Mouse (Mus musculus) monocyte, adult 5-6 weeks (primary cell): ENCODE measurements at regions not wholly inside any gene's neighbourhood (a gene's known extent, or its start where the extent isn't known, plus 50 kb on each side); places are given as distances from the start of the nearest gene placed in this dataset.
A peak's percentile ranks its signal among the peaks of the same experiment; 100 is the strongest.

Experiments used
- ATAC-seq: fragments of 153-309, 156-312 bp; replicated peaks from 2 replicates; pipeline ENCODE4 v1.8.0; 2017; ENCODE audit warnings: mild to moderate bottlenecking; ENCODE audit not compliant: low TSS enrichment, insufficient number of reproducible peaks, severe bottlenecking, poor library complexity, low FRiP score

DNA sequence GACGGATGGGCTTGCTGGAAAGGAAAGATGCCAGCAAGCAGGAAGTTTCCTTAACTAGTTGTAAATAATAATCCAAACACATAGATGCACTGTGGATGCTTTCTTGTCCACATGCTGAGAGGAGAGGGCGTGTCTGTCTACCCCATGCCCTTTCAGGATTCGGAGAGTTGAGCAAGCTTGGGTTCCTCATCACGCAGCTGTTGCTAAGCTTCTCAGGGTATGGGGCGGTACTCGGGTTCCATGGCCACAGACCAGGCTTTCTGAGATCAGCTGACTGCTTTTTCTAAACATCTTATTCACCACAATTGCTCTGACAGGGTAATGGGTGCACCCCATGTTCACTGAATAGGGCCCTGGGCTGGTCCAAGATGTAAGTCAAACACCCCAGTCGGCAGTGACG is 310.2 kb upstream of the Jarid2 start:
- peak; percentile 94 for ATAC-seq

DNA sequence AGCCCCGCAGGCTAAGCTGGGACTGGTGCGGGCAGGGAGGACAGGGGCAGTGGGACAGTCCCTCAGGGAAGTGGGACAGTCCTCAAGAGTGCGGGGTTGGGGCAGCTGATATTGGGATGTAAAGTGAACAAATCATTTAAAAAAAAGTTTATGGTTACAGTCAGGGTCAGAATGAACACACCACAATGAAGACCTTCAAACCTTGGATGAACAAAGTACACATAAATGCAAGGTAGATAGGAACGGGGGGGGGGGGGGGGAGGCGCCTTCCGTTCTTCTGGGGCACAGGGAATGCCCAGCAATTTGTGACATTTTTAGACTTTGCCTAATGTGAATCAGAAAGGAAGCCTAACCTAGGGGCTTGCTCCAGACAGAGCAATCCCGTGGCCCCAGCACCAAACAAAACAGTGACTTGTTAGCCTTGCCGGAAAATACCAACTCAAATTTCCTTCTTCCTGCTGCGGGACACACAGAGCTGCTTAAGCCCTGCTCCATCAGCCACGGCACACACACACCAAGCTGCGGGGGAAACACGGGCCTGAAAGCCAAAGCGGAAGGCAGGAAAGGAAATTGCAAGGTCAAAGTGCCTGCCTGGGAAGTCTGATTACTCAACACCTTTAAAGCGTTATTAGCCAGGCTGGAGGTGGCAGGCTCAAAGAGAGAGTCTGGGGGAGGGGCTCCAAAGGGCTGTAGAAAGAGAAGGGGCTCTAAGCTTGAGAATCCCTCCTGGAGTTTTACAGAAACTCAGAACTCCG is 309.6 kb upstream of the Jarid2 start:
- ATAC-seq = peak; percentile 63

DNA sequence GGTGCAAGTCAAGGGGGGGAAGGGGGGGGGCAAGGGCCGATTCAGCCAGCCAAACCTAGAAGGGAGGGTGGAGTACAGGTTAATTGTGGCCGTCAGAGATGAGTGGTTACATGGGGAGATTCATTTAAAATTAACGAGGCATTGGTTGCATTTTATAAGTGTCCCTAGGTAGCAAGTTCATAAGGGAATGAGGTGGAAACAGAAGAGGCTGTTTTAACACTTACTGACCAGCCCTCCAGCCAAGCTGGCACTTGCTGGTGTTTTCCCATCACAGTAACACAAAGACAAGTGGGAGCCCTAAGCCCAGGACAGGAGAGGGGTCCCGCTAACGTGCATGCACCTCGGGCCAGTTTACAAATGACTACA is 309.1 kb upstream of the Jarid2 start:
- ATAC-seq = no peak

DNA sequence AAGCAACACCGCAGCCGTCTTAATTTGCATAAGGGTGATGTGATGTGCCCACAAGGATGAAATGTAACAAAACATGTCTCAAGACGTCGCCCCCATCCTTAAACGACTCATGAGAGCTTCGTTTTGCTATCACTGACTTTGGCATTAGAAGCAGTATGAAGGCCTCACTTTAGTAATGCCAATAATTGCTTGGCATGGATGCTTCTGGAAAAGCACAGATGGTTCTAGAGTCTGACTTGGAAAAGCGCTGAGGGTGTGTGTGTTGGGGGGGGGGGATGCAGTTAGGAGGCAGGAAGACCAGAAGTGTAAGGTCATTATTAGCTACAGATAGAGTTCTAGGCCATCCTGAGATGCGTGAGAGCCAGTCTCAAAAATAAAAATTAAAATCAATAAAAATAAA is 308.3 kb upstream of the Jarid2 start:
- no peak for ATAC-seq

DNA sequence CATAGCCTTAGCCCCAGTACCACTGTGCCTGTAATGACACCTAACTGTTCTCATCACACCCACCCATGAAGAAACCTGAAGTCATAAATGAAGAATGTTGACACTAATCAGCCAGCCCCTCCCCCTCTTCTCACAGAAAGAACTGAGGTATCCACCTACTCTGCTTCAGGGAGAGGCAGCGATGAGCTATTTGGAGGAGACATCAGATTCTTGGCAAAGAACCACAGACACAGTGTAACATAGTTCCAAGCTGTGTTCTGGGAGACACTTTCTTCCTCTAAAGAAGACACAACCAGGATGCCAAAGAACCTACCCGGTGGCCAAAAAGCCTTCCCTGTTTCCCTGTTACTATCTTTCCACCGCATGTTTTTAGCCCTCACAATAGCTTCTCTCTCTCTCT is 307.8 kb upstream of the Jarid2 start:
- ATAC-seq = no peak

DNA sequence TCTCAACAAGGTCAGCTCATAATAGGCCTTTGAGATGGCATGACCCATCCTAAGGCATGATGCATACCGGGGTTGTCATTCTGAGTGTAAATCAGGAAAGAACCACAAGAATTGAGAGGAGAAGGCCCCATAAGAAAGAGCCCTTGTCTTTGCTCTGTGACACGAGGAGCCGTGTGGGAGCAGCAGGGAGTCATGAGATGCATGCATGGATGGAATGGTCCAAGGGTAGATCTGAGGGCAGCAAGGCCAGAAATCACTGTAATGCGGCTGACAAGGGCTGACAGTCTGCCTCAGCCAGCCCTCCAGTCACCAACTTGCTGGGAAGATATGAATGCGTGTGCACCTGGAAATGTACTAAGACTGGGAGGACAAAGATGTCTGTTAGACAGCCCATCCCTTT is 307.4 kb upstream of the Jarid2 start:
- no peak for ATAC-seq

DNA sequence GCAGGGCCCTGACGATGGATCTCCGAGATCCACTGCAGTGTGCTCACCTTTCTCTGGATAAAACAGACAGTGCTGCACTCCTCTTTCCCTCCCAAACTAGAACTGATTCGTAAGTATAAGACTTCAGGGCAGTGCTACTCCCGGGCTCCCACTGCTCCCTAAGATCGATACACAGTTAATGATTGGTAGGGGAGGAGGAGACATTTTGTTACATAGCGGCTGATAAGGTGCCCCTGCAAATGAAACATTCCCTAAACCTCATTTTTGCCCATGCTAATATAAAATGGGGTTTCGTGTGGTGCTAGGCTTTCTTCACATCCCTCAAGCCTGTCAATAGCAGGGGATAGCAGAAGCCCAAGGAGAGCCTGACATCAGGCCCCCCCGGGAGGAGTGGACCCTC is 298.8 kb upstream of the Jarid2 start:
- ATAC-seq = no peak

DNA sequence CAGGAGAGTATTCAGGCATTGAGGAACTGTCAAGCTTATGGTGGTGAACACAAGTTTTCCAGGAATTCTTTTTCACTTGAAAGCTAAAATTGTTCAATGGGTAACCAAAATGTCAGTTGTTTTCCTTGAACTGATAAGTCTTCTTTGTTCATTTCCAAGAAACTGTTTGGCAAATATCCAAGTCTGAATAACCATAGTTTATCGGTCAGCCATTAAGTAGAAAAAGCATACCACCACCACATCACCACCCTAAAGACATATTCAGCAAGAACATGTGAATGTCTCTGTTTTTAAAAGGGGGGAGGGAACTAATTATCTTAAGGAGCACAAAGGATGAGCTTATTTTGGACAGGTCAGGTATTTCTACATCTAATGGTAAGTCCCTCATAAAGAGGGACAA is 291.6 kb upstream of the Jarid2 start:
- no peak for ATAC-seq

DNA sequence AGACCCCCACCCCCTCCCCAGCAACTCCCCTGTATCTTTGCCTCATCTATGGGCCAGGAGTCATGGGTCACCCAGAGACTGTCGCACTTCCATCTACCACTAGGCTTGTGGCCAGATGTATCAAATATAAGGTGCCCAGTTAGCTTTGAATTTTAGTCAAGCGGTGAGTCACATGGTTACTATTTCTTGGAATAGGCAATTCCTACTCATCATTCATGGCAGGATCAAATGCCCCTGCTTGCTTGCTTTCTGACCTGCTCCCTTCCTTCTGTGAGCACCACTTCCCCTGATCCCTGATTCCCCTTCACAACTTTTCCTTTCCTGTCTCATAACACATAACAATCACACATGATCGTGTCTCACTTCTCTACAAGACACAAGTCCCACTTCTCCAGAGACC is 288.2 kb upstream of the Jarid2 start:
- ATAC-seq = no peak

DNA sequence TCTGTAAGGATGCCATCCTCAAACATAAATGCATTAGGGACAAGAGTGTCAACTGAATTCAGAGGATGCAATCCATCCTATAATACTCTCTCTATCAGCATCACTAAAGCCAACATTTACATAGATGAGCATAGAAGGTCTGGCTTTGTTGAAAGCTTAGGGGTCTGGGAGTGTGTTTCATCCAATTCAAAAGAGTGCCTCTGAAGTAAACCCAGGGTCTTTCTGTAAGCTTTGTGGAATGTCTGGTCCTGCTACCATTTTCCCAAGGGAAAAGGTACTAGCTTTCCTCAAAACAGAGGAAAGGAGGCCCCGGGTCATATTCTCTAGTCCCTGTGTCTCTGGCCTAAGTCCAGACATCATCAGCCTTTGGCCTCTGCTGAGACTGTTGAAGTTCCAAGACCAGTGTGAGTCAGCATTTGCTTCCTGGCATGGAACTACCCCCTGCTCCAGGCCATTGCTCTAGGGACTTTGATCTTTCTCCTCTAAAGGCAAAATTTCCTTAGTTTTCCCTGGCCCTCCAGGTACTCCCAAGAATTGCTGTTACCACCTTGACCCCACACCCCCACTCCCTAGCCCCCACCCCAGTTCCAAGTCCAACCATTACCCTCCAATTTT is 280.0 kb upstream of the Jarid2 start:
- no peak for ATAC-seq

DNA sequence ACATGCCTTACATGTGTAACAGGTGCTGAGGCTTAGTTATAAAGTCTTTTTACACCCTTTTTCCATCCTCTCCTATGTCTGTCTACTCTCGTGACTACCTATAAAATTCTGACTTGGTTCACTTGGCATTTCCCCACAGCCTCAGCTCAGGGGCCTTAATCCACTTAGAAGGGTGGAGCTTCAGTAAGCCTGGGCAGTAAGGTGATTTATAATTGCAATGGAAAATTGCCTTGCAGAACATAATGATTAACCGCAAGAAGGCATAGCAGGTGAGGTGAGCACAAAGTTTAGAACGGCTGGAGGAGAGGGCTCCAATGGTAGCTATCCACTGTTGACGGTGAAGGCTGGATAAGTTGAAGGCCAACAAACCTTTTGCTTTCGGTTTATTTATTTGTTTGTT is 278.1 kb upstream of the Jarid2 start:
- no peak for ATAC-seq

DNA sequence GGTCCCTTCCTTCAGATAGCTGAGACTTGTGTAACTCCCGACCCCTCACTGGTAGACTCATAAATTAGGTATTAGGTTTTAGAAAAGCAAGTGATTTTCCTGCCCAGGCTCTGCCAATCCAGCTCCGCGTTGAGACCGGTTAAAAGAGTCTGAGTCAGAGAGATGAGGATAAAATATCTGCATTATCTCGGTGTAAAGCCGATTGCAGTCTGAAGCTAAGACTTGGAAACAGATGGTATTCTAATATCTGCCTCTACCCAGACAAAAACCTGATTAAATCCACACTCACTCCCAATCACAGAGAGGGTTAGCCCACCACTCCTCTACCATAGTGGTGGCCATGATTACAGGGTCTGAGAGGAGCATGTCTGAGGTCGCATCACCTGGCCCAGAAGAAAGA is 276.1 kb upstream of the Jarid2 start:
- no peak for ATAC-seq

DNA sequence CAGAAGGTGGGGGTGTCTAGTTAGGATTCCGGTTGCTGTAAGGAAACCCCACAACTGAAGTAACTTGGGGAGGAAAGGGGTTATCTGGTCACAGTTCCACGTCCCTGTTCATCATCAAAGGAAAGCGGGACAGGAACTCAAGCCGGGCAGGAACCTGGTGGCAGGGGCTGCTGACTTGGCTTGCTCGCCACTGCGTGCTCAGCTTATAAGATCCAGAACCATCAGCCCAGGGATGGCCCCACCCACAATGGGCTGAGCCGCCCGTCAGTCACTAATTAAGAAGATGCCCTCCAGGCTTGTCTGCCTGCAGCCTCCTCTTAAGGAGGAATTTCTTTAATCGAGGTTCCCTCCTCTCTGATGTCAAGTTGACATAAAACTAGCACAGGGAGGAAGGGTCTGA is 275.1 kb upstream of the Jarid2 start:
- ATAC-seq = no peak

DNA sequence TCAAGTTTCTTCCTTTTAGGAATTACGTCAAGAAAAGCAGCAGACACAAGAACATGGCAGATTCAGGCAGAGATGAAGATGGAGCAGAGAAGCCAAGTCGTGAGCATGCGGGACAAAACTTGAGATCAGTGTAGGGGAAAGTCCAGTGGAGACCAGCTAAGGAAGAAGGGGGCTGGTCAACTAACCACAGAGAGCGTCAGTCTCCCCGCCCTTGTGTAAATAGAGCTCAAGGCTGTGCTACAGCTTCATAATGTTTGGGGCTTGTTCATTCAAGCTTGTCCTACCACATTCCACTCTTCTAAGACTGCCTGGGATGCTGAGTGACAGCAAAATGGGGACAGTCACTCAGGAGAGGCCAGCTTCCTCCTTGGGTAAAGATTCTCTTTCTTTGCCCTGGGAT is 274.1 kb upstream of the Jarid2 start:
- ATAC-seq = no peak

DNA sequence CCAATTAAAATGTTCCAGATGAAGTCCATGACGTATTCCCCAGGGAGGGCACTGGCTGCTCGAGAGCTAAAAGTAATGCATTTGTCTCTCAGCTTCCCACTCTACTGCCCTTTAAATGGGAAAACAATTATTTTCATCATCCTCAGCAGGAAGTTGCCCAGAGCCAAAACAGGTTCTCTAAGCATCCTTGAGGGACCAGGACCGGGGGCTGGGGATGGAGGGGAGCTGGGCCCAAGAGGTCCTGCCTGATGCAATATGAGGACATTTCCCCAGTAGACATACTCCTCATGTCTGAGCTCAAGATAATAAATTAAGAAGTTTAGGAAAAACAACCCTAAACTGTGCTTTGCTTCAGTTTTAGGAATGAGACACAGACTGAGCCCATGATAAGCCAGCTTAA is 270.5 kb upstream of the Jarid2 start:
- no peak for ATAC-seq

DNA sequence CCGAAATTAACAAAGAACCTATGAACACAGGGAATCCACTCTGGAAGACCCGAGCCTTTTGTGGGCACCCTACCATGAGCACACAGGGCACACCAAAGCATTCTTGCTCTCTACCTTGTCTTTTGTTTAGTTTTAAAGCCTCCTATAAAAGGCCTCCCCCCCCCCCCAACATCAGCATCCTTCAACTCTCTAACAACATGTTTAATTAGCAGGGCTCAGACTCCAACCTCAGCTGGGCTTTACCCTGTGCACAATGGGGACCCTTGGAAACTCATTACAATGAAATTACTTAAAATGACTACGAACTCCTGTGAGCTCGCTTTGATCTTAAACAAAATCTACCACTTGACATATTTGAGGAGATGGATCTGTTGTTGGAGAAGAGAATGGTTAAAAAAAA is 270.1 kb upstream of the Jarid2 start:
- ATAC-seq = no peak

DNA sequence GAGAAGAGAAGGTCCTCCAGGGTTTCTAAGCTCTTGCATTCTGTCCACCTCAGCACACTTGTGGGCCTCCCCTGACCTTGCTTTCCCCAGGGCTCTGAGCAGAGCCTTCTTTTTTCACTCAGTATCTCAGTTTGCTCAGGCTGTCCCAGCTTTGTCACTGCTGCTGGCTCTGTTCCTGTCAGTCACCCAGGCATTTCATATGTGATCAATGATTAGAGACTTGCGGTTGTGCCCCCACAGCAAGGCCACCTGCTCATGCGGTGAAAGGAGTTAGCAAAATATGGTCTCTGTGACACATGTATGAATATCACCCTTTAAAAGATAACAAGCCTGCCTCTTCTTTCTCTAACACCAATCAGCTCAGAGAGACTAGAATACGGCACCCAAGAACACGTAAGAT is 265.6 kb upstream of the Jarid2 start:
- ATAC-seq = no peak

DNA sequence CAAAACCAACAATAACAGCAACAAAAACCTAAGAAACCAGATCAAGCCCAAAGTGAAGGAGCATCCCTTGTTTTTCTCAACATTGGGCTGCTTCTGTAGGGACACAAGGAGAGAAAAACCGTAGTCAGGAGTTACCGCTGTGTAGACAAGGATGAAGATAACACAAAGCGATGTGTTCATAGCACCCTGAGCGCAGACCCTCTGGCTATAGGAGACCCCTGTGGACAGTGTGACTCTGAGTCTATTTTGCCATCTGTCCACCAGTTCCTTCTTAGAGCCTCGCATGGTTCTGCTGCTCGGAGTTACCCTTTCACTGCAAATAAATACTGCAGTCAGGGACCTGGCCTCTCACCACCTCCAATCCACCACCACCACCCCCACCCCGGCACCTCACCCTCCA is 263.7 kb upstream of the Jarid2 start:
- no peak for ATAC-seq

DNA sequence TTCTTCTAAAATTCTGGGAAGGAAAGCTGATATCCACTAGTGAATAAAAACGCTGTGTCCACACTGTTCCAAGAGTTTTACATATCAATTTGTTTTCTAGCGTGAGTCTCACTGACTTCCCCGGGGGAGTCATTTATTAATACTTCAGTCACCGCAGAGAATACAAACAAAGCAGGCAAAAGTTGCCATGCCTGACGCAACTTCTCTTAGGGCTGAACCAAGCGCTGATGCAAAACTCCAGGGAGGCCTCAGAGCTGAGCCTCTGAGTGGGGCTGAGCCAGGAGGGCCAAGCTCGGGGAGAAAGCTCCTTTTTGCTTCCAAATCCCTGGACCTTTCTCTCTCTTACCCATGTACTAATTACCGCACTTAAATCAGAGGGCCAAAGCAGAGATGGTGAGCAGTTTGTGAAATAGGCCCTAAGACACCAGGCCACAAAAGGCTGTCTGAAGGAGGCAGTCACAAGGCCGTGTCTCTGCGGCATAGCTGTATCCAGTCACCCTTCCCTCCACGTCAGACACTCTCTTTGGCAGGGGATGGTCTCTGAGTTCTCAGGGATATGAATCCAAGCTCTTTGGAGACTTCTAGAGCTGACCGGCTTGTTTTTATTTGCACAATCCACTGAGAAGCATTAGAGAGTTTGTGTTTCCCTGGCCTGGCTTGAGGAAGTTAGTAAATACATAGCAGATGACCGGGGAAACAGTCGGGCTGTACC is 260.2 kb upstream of the Jarid2 start:
- no peak for ATAC-seq

DNA sequence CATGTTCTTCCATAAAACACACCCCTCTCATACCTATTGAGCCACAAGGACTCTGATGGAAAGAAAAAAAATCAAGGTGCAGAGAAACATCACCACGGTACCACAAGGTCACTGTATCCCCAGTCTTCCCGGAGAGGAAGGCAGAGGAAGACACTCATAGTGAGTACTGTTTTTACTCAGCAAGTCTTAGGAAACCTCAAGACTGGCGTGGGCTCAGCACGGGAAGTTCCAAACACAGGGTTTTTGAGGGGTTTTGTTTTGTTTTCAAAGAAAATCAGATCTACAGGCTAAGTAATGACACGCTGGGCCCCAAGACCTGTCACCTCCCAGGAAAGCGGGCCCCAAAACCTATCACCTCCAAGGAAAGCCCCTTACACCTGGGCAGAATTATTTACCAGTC is 259.6 kb upstream of the Jarid2 start:
- ATAC-seq = no peak
